11 mouse cellular contexts compared by ENCODE assay signal in the genomic region with DNA sequence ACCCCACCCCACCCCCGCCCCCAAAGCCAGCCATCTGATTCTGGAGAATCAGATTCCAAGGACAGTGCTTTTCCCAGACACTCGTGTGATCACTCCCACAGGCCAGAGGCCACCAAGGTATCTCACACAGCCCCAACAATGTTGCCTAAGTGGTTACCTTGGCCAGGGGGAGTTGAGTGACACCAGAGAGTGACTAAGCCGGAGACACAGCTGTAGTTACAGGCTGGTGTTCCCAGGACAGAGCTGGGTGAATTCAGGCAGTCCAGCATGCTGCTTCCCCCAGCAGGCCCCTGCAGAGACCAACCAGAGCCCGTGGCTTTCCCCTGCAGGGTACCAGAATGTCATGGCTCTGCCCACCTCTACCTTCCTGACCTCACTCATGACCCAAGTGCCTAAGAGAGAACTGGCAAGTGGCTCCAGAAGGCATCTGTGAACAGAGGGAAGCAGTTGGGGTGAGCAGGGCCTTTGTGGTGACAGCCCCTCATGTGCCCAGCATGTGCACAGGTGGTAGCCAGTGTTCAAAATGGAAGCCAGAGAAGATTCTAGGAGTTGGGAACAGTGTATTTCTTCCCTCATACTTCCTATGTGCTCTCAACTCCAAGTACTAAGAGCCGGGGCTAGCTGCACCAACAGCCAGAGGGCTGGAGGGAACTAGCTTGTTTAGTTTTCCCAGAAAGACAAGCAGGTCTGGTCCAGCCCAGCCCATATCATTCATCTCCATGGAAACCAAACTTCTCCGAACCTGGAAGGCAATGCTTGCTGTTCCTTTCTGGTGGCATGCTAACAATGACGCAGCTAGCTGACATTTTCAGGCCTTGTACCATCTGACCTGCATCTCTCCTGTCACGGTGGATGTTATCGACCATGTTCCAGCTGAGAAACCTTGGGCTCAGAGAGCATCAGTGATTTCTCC. TPM values are rescaled to one million over a fixed set of nuclear protein-coding genes. Genes with fewer than 3 reads are reported as not detected.
A peak's percentile ranks its signal among the peaks of the same experiment; 100 is the strongest.
DNase-seq lines count a peak whose midpoint lies in the region; ATAC-seq lines count a peak whose summit lies in the region.
"Had no signal": no experiment of that assay in that cellular context is flagged by ENCODE, and none has a peak within 500 bp of the region (broad histone marks: within the 10 kb centered on the region; RNA-seq: fewer than 3 reads in every experiment).

No protein-coding gene starts in this region.

- WGBS in kidney, embryonic 15.5 days: 62% methylated on average over 9 of the region's 9 CpGs
- 44% methylated on average over 9 of the region's 9 CpGs for WGBS in embryonic facial prominence, embryonic 10.5 days
- WGBS in midbrain, embryonic 12.5 days: 38% methylated on average over 9 of the region's 9 CpGs

- H3K4me2 ChIP-seq in kidney, embryonic 15.5 days: no peak overlapping the region
- no peak overlapping the region for H3K4me2 ChIP-seq in midbrain, embryonic 12.5 days (replicated peaks)

- H3K4me3 ChIP-seq in kidney, embryonic 15.5 days (replicated peaks): no peak overlapping the region
- H3K4me3 ChIP-seq in embryonic facial prominence, embryonic 10.5 days: no peak overlapping the region
- no peak overlapping the region for H3K4me3 ChIP-seq in midbrain, embryonic 12.5 days
- H3K4me3 ChIP-seq: megakaryocyte, embryonic 14.5 days had no signal

- H3K27ac ChIP-seq in kidney, embryonic 15.5 days: 0 out of 2 replicates have a peak overlapping the region, but pooled peaks have one; percentile 28
- H3K27ac ChIP-seq in embryonic facial prominence, embryonic 10.5 days (replicated peaks): peak overlapping the region; percentile 63
- H3K27ac ChIP-seq in midbrain, embryonic 12.5 days (replicated peaks): 0 out of 2 replicates have a peak overlapping the region, but pooled peaks have one; percentile 15

- no peaks in the 10 kb centered on the region for H3K9me3 ChIP-seq in kidney, embryonic 15.5 days (replicated peaks)
- no peaks in the 10 kb centered on the region for H3K9me3 ChIP-seq in embryonic facial prominence, embryonic 10.5 days
- H3K9me3 ChIP-seq in midbrain, embryonic 12.5 days: no peaks in the 10 kb centered on the region
- H3K9me3 ChIP-seq: megakaryocyte, embryonic 14.5 days had no signal

- H3K9ac ChIP-seq in kidney, embryonic 15.5 days: no peak overlapping the region
- no peak overlapping the region for H3K9ac ChIP-seq in midbrain, embryonic 12.5 days (replicated peaks)

- no peak for ATAC-seq in kidney, embryonic 15.5 days (replicated peaks; ENCODE audit: low FRiP score)
- no peak for ATAC-seq in midbrain, embryonic 12.5 days (ENCODE audit: low FRiP score, low read depth)
- no peak for ATAC-seq in granulocyte monocyte progenitor cell, adult 5-6 weeks (replicated peaks; ENCODE audit: poor library complexity, severe bottlenecking)
- no peak for ATAC-seq in megakaryocyte, adult 5-6 weeks (ENCODE audit: poor library complexity, severe bottlenecking)

- DNase-seq in embryo, embryonic 10 days (ENCODE audit: low spot score): peak; percentile 22
- DNase-seq in embryo, embryonic 11 days: no peak
- DNase-seq in kidney, postnatal 36 days: no peak
- no peak for DNase-seq in embryonic facial prominence, embryonic 10.5 days (ENCODE audit: low spot score)

- H3K27me3 ChIP-seq in kidney, embryonic 15.5 days: no peaks in the 10 kb centered on the region
- H3K27me3 ChIP-seq in embryonic facial prominence, embryonic 10.5 days (replicated peaks; ENCODE audit: low read depth, poor library complexity, severe bottlenecking): peaks cover 19% of the 10 kb centered on the region
- H3K27me3 ChIP-seq in midbrain, embryonic 12.5 days: no peaks in the 10 kb centered on the region

- H3K4me1 ChIP-seq in kidney, embryonic 15.5 days: peaks cover 44% of the 10 kb centered on the region
- peaks cover 63% of the 10 kb centered on the region for H3K4me1 ChIP-seq in embryonic facial prominence, embryonic 10.5 days
- peaks cover 51% of the 10 kb centered on the region for H3K4me1 ChIP-seq in midbrain, embryonic 12.5 days

- no peaks in the 10 kb centered on the region for H3K36me3 ChIP-seq in kidney, embryonic 15.5 days
- H3K36me3 ChIP-seq in embryonic facial prominence, embryonic 10.5 days (replicated peaks): no peaks in the 10 kb centered on the region
- H3K36me3 ChIP-seq in midbrain, embryonic 12.5 days: no peaks in the 10 kb centered on the region

RNA-seq across cellular contexts. Expression of a gene that starts 18.5 kb away (rescaled TPM):
- polyA plus RNA-seq in kidney, embryonic 15.5 days (2015; fragmentation: Nextera tagmentation; extraction: Ambion mirVana): 29.1 and 29.2 TPM in 2 replicates
- polyA plus RNA-seq in embryonic facial prominence, embryonic 10.5 days (2016; fragmentation: Nextera tagmentation; extraction: Ambion mirVana): 48.4 and 55.0 TPM in 2 replicates
- 114 and 120 TPM in 2 replicates for polyA plus RNA-seq in midbrain, embryonic 12.5 days (2016; fragmentation: Nextera tagmentation; extraction: Ambion mirVana)
- total RNA-seq in granulocyte monocyte progenitor cell, adult 5-6 weeks (2014; fragmentation: Nextera tagmentation): 14.9 and 17.6 TPM in 2 replicates
- total RNA-seq in granulocyte monocyte progenitor cell, adult 5-6 weeks (2017): 3.8 and 8.8 TPM in 2 replicates
- 7.8 and 14.8 TPM in 2 replicates for total RNA-seq in megakaryocyte, adult 5-6 weeks (2015)
- total RNA-seq in megakaryocyte, adult 5-6 weeks (2017): 6.0 and 8.6 TPM in 2 replicates

RNA-seq across cellular contexts. Expression of a gene that starts 34.8 kb away (rescaled TPM):
- 13.3 and 16.3 TPM in 2 replicates for polyA plus RNA-seq in kidney, embryonic 15.5 days (2015; fragmentation: Nextera tagmentation; extraction: Ambion mirVana)
- polyA plus RNA-seq in embryonic facial prominence, embryonic 10.5 days (2016; fragmentation: Nextera tagmentation; extraction: Ambion mirVana): 0.63 and 0.80 TPM in 2 replicates
- 0.94 and 1.2 TPM in 2 replicates for polyA plus RNA-seq in midbrain, embryonic 12.5 days (2016; fragmentation: Nextera tagmentation; extraction: Ambion mirVana)
- total RNA-seq in granulocyte monocyte progenitor cell, adult 5-6 weeks (2014; fragmentation: Nextera tagmentation): not detected in 2 replicates
- total RNA-seq in granulocyte monocyte progenitor cell, adult 5-6 weeks (2017): not detected in 2 replicates
- total RNA-seq in megakaryocyte, adult 5-6 weeks (2015): 1.0 and 1.4 TPM in 2 replicates
- total RNA-seq in megakaryocyte, adult 5-6 weeks (2017): 0.07 and 0.53 TPM in 2 replicates

RNA-seq across cellular contexts. Expression of a gene that starts 50.5 kb away (rescaled TPM):
- 2.1 and 2.7 TPM in 2 replicates for polyA plus RNA-seq in kidney, embryonic 15.5 days (2015; fragmentation: Nextera tagmentation; extraction: Ambion mirVana)
- polyA plus RNA-seq in embryonic facial prominence, embryonic 10.5 days (2016; fragmentation: Nextera tagmentation; extraction: Ambion mirVana): 0.27 and 0.73 TPM in 2 replicates
- polyA plus RNA-seq in midbrain, embryonic 12.5 days (2016; fragmentation: Nextera tagmentation; extraction: Ambion mirVana): 0.43 TPM in 1 of 2 replicates, not detected in the other
- not detected in 2 replicates for total RNA-seq in granulocyte monocyte progenitor cell, adult 5-6 weeks (2014; fragmentation: Nextera tagmentation)
- total RNA-seq in granulocyte monocyte progenitor cell, adult 5-6 weeks (2017): not detected in 2 replicates
- not detected in 2 replicates for total RNA-seq in megakaryocyte, adult 5-6 weeks (2015)
- 0.26 TPM in 1 of 2 replicates, not detected in the other for total RNA-seq in megakaryocyte, adult 5-6 weeks (2017)
- total RNA-seq: hematopoietic stem cell, adult 5-6 weeks; left cerebral cortex, adult 18-20 months had no signal
